Mouse (Mus musculus): Measurements from ENCODE around the gene Gm28043.

Gene Gm28043

GRCm38 (mm10) chr17:29623488-29623887 is 8.8 kb downstream of the Gm28043 start:
- DNase-seq (ENCODE audit: low spot score in 2 of 2): no peak

GRCm38 (mm10) chr17:29627285-29627684 is 12.6 kb downstream of the Gm28043 start:
- no peak for DNase-seq (ENCODE audit: low spot score in 2 of 2)

- no peak for DNase-seq (ENCODE audit: low spot score in 2 of 2)
Observed at GRCm38 (mm10) chr17:29628946-29629345, 14.3 kb downstream of the Gm28043 start.

- DNase-seq (ENCODE audit: low spot score in 2 of 2): no peak
Observed at GRCm38 (mm10) chr17:29629620-29630019, 14.9 kb downstream of the Gm28043 start.

GRCm38 (mm10) chr17:29632312-29632711 is 17.6 kb downstream of the Gm28043 start:
- no peak for DNase-seq (ENCODE audit: low spot score in 2 of 2)

- no peak for DNase-seq (ENCODE audit: low spot score in 2 of 2)
Observed at GRCm38 (mm10) chr17:29635492-29635891, 20.8 kb downstream of the Gm28043 start.

- no peak for DNase-seq (ENCODE audit: low spot score in 2 of 2)
Observed at GRCm38 (mm10) chr17:29636118-29636517, 21.4 kb downstream of the Gm28043 start.

- no peak for DNase-seq (ENCODE audit: low spot score in 2 of 2)
Observed at GRCm38 (mm10) chr17:29637377-29637776, 22.7 kb downstream of the Gm28043 start.

DNA sequence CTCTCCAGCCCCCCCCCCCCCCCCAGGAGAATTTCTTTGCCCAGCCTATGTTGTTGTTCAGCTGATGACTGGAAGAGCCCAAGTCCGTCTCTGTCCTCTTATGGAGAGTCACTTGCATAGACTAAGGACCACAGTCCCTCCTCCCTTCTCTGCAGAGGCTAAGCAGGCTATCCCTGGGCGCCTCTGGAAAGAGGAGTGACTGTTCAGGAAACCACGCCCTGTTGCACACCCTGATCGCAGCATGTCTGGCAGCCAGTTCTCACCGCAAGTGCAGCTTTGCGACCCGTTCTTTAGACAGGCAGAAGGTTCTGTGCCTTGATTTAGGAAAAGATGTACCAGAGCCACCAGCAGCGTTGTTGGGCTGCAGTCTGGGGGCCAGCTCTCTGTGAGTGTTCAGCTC is 23.2 kb downstream of the Gm28043 start:
- no peak for DNase-seq (ENCODE audit: low spot score in 2 of 2)

DNA sequence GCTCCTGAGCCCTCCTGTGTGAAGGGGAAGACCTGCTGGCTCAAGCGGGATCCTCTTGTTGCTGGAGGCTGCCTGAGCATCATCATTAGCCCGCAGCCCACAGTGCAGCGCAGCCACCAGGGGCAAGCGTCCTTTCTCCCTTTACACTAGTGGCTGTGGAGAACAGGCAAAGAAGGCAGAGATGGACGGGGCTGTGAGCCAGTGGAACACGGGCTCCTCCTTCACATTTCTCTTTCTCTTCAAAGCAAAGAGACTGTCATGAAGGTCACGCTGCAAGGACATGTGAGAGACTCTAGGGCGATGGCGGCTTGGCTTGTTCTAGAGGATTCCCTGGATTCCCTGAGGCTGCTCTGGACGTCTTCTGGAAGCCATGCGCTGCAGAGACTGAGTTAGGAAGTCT is 26.3 kb downstream of the Gm28043 start:
- DNase-seq (ENCODE audit: low spot score in 2 of 2): no peak

DNA sequence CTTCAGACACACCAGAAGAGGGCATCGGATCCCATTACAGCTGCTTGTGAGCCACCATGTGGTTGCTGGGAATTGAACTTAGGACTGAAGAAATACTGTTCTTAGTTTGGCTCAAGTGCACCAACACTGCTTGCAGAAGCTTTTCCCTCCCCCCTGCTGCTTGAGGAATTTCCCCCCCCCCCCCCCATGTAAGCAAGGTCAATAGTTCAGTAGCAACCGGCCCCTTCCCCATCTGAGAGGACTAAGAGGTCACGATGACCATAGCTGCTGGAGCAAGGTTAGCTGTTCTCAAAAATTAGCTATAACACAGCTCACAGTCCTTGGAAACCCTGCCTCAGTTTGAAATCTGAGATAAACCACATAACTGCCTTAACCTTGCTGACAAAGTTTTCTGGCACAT is 27.5 kb downstream of the Gm28043 start:
- no peak for DNase-seq (ENCODE audit: low spot score in 2 of 2)

GRCm38 (mm10) chr17:29658249-29658648 is 43.6 kb downstream of the Gm28043 start:
- DNase-seq (ENCODE audit: low spot score in 2 of 2): no peak

DNA sequence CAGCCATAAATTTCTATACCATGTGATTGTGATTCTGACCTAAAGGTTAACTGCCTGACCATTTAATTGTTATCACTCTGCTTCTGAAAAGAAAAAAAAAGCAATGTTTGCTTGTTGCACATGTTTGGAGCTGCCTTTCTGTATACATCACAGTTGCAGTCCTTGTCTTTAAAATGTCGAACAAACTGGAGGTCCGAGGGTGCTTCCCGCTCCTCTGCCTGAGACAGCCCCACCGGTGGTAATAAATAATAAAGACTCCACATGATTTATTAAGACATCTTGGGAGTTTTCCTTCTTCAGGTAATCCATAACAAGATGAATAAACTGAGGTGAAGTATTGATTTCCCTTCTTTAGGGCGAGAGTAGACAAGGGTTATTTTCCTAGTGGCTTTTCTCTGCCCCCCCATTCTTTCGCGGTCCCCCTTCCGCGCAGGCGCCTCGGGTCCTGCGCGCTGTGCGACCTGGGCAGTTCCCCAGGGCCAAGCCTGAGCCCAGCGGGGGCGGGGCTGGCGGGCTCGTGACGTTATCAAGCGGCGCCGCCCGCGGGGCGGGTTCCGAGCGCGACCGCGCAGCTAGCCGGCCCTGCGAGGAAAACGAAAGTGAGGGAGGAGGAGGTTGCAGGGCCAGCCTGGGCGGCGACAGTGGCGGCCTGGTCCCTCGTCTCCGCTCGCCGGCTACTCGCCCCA is 45.5 kb downstream of the Gm28043 start, which contains the start of gene Cmtr1:
TSS of gene Cmtr1 (plus strand) at position 520 of the 686 bp plus-strand sequence.
- DNase-seq (ENCODE audit: low spot score in 2 of 2): peak; percentile 85 to 92

DNA sequence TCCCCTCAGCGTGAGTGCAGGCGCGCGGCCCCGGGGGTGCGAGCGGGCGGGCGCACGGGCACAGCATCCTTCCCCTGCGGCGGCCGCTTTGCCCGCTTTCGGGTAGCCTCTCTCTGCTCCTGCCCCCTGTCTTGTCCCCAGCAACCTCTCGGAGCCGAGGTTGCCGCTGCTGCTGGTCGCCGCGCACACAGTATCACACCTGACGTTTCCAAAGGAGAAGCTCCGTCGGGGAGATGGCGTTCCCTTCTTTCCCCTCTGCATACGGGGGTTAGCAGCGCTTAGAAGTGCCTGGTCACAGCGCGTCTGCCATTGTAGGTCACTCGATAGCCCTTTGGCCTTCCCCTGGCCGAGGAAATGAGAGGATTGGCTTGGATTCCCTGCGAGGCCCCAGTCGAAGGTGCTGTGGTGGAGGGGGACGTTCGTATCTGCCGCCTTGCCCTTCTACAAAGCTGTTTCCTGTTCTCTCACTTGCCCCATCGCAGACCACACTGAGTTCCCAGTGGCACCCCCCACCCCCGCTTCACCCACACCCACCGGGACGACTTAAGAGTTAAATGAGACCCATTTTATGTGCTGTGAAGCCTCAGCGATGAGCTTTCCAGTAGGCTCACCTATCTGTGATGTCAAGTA is 46.2 kb downstream of the Gm28043 start:
- DNase-seq (ENCODE audit: low spot score in 2 of 2): peak; percentile 32 to 34

GRCm38 (mm10) chr17:29662145-29662544 is 47.5 kb downstream of the Gm28043 start:
- DNase-seq (ENCODE audit: low spot score in 2 of 2): no peak

- no peak for DNase-seq (ENCODE audit: low spot score in 2 of 2)
Observed at GRCm38 (mm10) chr17:29668051-29668986, 53.6 kb downstream of the Gm28043 start.

- no peak for DNase-seq (ENCODE audit: low spot score in 2 of 2)
Observed at GRCm38 (mm10) chr17:29669030-29669429, 54.4 kb downstream of the Gm28043 start.

DNA sequence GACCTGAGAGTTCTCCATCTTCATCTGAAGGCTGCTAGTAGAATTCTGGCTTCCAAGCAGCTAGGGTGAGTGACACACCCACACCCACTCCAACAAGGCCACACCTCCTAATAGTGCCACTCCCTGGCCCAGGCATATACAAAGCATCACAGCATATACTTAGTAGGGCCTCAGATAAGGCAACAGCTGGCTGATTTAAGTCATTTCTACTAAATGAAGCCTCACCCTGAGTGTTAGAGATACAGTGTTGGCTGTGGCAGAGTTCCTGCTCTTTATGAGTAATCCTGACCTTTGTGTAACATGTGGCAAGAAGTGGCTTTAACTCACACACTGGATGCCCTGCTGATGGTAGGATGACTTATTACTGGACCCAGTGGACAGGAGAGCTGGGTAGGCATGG is 55.3 kb downstream of the Gm28043 start:
- DNase-seq (ENCODE audit: low spot score in 2 of 2): no peak

GRCm38 (mm10) chr17:29671021-29671420 is 56.3 kb downstream of the Gm28043 start:
- no peak for DNase-seq (ENCODE audit: low spot score in 2 of 2)

GRCm38 (mm10) chr17:29673325-29673724 is 58.6 kb downstream of the Gm28043 start:
- DNase-seq (ENCODE audit: low spot score in 2 of 2): no peak

DNA sequence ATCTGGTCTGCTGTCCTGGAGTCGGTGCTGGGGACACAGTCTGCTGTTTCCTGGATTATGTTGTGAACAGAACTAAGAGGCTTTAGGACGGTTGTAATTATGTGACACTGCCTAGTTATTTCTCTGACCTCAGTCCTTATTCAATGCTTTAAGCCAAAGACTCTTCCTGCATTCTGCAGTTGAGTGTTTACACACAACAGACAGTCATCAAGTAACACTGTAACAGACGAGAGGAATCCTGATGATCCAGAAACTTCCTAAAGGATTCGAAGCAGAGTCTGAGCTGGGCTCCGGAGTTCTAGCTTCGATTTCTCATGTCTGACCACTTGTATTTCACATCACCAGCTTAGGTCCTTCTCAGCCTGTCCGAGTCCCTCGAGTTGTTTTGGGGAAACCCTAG is 63.9 kb downstream of the Gm28043 start:
- DNase-seq (ENCODE audit: low spot score in 2 of 2): no peak

- DNase-seq (ENCODE audit: low spot score in 2 of 2): no peak
Observed at GRCm38 (mm10) chr17:29679038-29679767, 64.5 kb downstream of the Gm28043 start.

All from thymus, postnatal 10 days (tissue).